Mouse (Mus musculus) embryonic facial prominence, embryonic 11.5 days (tissue): ENCODE measurements around the gene Akr1b8. TPM values are rescaled to one million over a fixed set of nuclear protein-coding genes. Genes with fewer than 3 reads are reported as not detected.

Experiments used
- ATAC-seq: fragments of 200-750 bp; cut with Nextera tagmentation; replicated peaks from 2 replicates; pipeline ENCODE4 v1.8.0; 2017; ENCODE audit warnings: low read depth; ENCODE audit not compliant: insufficient number of reproducible peaks, low FRiP score, low TSS enrichment
- DNase-seq: peaks from one replicate; pipeline ENCODE4 v3.0.0-alpha.2; 2015; ENCODE audit warnings: low spot score
- H3K27ac ChIP-seq: fragments of 300-500 bp; sonication (generic); replicated peaks from 2 replicates; pipeline ENCODE4 v1.5.1; 2014; ENCODE audit warnings: mild to moderate bottlenecking, low read depth, low read length, control low read depth
- H3K27me3 ChIP-seq: fragments of 300-500 bp; sonication (generic); 2 replicates; pipeline ENCODE4 v1.6.1; 2014; ENCODE audit warnings: mild to moderate bottlenecking, low read length, moderate library complexity, mixed read lengths; ENCODE audit not compliant: control insufficient read depth, insufficient read depth
- H3K36me3 ChIP-seq: fragments of 300-500 bp; sonication (generic); replicated peaks from 2 replicates; pipeline ENCODE4 v1.6.1; 2014; ENCODE audit warnings: low read depth, mild to moderate bottlenecking, low read length, moderate library complexity, mixed read lengths; ENCODE audit not compliant: control insufficient read depth, insufficient read depth
- H3K4me1 ChIP-seq: fragments of 300-500 bp; sonication (generic); 2 replicates; pipeline ENCODE4 v1.6.1; 2014; ENCODE audit warnings: low read length, mixed read lengths; ENCODE audit not compliant: control insufficient read depth, insufficient read depth
- H3K4me2 ChIP-seq: fragments of 300-500 bp; sonication (generic); 2 replicates; pipeline ENCODE4 v1.6.1; 2014; ENCODE audit warnings: low read depth, mild to moderate bottlenecking, control low read depth, low read length, moderate library complexity
- H3K4me3 ChIP-seq: fragments of 300-500 bp; sonication (generic); 2 replicates; pipeline ENCODE4 v1.5.1; 2014; ENCODE audit warnings: low read depth, low read length, control low read depth
- H3K9ac ChIP-seq: fragments of 300-500 bp; sonication (generic); replicated peaks from 2 replicates; pipeline ENCODE4 v1.6.1; 2014; ENCODE audit warnings: mild to moderate bottlenecking, control low read depth, low read length
- H3K9me3 ChIP-seq: fragments of 300-500 bp; sonication (generic); replicated peaks from 2 replicates; pipeline ENCODE4 v1.6.1; 2016; ENCODE audit warnings: mild to moderate bottlenecking, low read length, inconsistent platforms, mixed read lengths; ENCODE audit not compliant: control insufficient read depth
- WGBS: fragments of 180-500 bp; shearing (Covaris S2); extraction: QIAGEN DNeasy Blood & Tissue Kit; methylation state at CpG from one replicate; pipeline ENCODE4 v1.1.7; 2014; 5-methylcytosine and 5-hydroxymethylcytosine counted together
- polyA plus RNA-seq: library from polyadenylated mRNA; unstranded; fragments of >200 nt; fragmentation: Nextera tagmentation; extraction: Ambion mirVana; gene quantifications from 2 replicates; pipeline ENCODE4 v1.2.1, GENCODE M21; 2014

Akr1b8 gene
- 20.5 and 21.4 TPM in 2 replicates for polyA plus RNA-seq

GRCm38 (mm10) chr6:34353658-34354353, at the start of gene Akr1b8:
Akr1b8 (plus strand) TSS chr6:34354119.
- 14% methylated on average over 16 of the region's 16 CpGs for WGBS
- Histone ChIP-seq H3K27me3 (no peaks in the 10 kb centered on the region), H3K4me2 (peak within 1 kb of the TSS; percentile 37), H3K9me3 (no peaks in the 10 kb centered on the region), H3K4me3 (peak within 1 kb of the TSS; percentile 18; the same call in 1 of the 2 replicates), H3K36me3 (no peaks in the 10 kb centered on the region), H3K27ac (no peak within 1 kb of the TSS), H3K9ac (no peak within 1 kb of the TSS; the same call in 1 of the 2 replicates), H3K4me1 (no peaks in the 10 kb centered on the region)
- DNase-seq, result peak; percentile 23
- no peak; the same call in 1 of the 2 replicates for ATAC-seq

GRCm38 (mm10) chr6:34304675-34305241, 49.2 kb upstream of the Akr1b8 start:
- WGBS, result 81% methylated on average over 10 of the region's 10 CpGs
- ATAC-seq, result no peak

GRCm38 (mm10) chr6:34306797-34307196, 47.1 kb upstream of the Akr1b8 start:
- no peak overlapping the region for H3K4me3 ChIP-seq
- 87% methylated on average over 6 of the region's 6 CpGs for WGBS
- no peak overlapping the region for H3K4me2 ChIP-seq
- no peaks in the 10 kb centered on the region for H3K4me1 ChIP-seq
- H3K9ac ChIP-seq, result no peak overlapping the region
- peaks cover 2% of the 10 kb centered on the region for H3K36me3 ChIP-seq
- H3K27me3 ChIP-seq, result no peaks in the 10 kb centered on the region
- no peaks in the 10 kb centered on the region for H3K9me3 ChIP-seq
- H3K27ac ChIP-seq, result no peak overlapping the region
- no peak for DNase-seq
- ATAC-seq, result no peak

More at GRCm38 (mm10) chr6:34304675-34305241, 49.2 kb upstream of the Akr1b8 start:
- Histone ChIP-seq H3K4me3 (no peak overlapping the region), H3K27ac (no peak overlapping the region), H3K27me3 (no peaks in the 10 kb centered on the region), H3K36me3 (no peaks in the 10 kb centered on the region; the same call in 1 of the 2 replicates), H3K9ac (no peak overlapping the region), H3K9me3 (no peaks in the 10 kb centered on the region), H3K4me1 (no peaks in the 10 kb centered on the region), H3K4me2 (no peak overlapping the region)
- no peak for DNase-seq

DNA sequence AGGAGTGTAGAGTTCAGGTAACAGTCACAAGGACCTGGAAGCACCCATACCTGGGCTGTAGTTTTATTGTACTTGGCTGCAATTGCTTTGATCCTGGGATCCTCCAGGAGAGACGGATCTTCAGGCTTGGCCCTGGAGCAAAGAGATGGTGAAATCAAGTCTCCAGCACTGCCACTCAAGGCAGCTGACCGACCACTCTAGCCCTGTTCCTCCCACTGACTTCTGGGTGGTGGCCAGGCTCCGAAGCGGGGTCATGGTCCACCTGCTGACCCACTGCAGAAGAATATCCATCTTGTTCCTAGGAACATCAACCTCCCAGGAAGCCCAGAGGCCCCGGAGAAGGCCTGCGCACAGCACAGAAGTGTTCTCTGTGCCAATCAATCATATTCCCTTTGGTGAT, 44.4 kb upstream of the Akr1b8 start:
- peaks cover 2% of the 10 kb centered on the region for H3K36me3 ChIP-seq
- DNase-seq, result no peak
- no peak for ATAC-seq
- no peaks in the 10 kb centered on the region for H3K27me3 ChIP-seq
- H3K4me1 ChIP-seq, result no peaks in the 10 kb centered on the region
- no peak overlapping the region for H3K27ac ChIP-seq
- H3K4me2 ChIP-seq, result no peak overlapping the region
- no peak overlapping the region for H3K4me3 ChIP-seq
- 94% methylated on average over 6 of the region's 6 CpGs for WGBS
- H3K9ac ChIP-seq, result no peak overlapping the region
- no peaks in the 10 kb centered on the region for H3K9me3 ChIP-seq

DNA sequence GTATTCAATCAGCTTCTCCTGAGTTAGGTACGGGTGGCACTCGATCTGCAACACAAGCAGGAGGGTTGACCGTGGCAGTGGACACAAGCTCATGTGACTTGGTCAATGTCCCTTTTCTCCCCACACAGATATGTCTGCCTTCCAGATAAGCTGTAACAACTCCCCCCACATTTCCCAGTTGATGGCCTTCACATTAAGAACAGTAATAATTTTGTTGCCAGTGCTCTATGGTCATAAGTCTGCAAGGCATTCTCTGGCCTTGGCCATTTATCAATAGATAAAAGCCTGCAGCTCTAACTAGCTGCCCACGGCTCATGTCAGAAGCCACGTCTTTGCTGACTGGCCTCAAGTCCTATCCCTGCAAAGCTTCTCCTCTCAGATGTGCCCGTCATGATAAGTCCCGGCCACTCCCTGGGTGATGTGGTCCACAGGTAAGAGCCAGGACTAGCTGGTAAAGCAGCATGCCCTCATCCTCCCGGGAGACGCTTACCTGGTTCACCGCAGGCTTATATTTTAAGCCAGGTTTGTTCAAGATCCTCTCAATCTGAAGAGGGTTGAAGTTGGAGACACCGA, 43.8 kb upstream of the Akr1b8 start:
- no peak overlapping the region for H3K9ac ChIP-seq
- H3K4me2 ChIP-seq, result no peak overlapping the region
- no peak overlapping the region for H3K27ac ChIP-seq
- no peaks in the 10 kb centered on the region for H3K27me3 ChIP-seq
- no peak overlapping the region for H3K4me3 ChIP-seq
- DNase-seq, result no peak
- no peaks in the 10 kb centered on the region for H3K4me1 ChIP-seq
- 91% methylated on average over 11 of the region's 11 CpGs for WGBS
- H3K9me3 ChIP-seq, result no peaks in the 10 kb centered on the region
- H3K36me3 ChIP-seq, result peaks cover 2% of the 10 kb centered on the region
- no peak for ATAC-seq

- H3K27me3 ChIP-seq, result no peaks in the 10 kb centered on the region
- 79% methylated on average over 9 of the region's 9 CpGs for WGBS
- no peak overlapping the region for H3K9ac ChIP-seq
- ATAC-seq, result no peak
- no peak overlapping the region for H3K4me3 ChIP-seq
- DNase-seq, result no peak
- peaks cover 2% of the 10 kb centered on the region for H3K36me3 ChIP-seq
- H3K4me1 ChIP-seq, result no peaks in the 10 kb centered on the region
- H3K27ac ChIP-seq, result no peak overlapping the region
- no peak overlapping the region for H3K4me2 ChIP-seq
- no peaks in the 10 kb centered on the region for H3K9me3 ChIP-seq
Observed at GRCm38 (mm10) chr6:34313386-34313785, 40.5 kb upstream of the Akr1b8 start.

GRCm38 (mm10) chr6:34313921-34314320, 40.0 kb upstream of the Akr1b8 start:
- Histone ChIP-seq H3K9ac (no peak overlapping the region), H3K9me3 (no peaks in the 10 kb centered on the region), H3K36me3 (peaks cover 2% of the 10 kb centered on the region), H3K4me3 (no peak overlapping the region), H3K27ac (no peak overlapping the region), H3K4me1 (no peaks in the 10 kb centered on the region), H3K27me3 (no peaks in the 10 kb centered on the region), H3K4me2 (no peak overlapping the region)
- 88% methylated on average over 2 of the region's 2 CpGs for WGBS
- no peak for ATAC-seq
- DNase-seq, result no peak
